Mouse (Mus musculus) layer of hippocampus, adult 18-20 months (tissue): ENCODE measurements around the gene Olfr495. TPM values are rescaled to one million over a fixed set of nuclear protein-coding genes. Genes with fewer than 3 reads are reported as not detected.

Experiments used
- DNase-seq, 2 experiments: peaks; one replicate each; pipeline ENCODE4 v3.0.0; 2022; ENCODE audit warnings: low spot score in 2 of 2
- long read RNA-seq: library from polyadenylated mRNA; stranded (forward); transcript quantifications from one replicate; pipeline ENCODE4 v2.0.0, GENCODE M21; 2021
- total RNA-seq, 2 experiments: library from RNA; stranded (reverse); gene quantifications; 2 replicates each; pipeline ENCODE4 v1.2.3; 2021

Gene Olfr495
- not detected for total RNA-seq
- long read RNA-seq: 0 reads

- DNase-seq: no peak
These were observed at the start of gene Olfr495 for GRCm38 (mm10) chr7:108392867-108393266. Olfr495 (plus strand) TSS chr7:108393167.

GRCm38 (mm10) chr7:108346879-108347278, 46.1 kb upstream of the Olfr495 start, which contains the start of gene Olfr493:
Olfr493 (minus strand) TSS chr7:108346979.
- DNase-seq: no peak

GRCm38 (mm10) chr7:108365035-108365434, 27.9 kb upstream of the Olfr495 start, which contains the start of gene Olfr494:
Olfr494 (plus strand) TSS chr7:108365335.
- DNase-seq: no peak

GRCm38 (mm10) chr7:108420121-108420520, 27.2 kb downstream of the Olfr495 start, which contains the start of gene Olfr497:
Olfr497 (plus strand) TSS chr7:108420421.
- DNase-seq: no peak

Other genes with a start within 250 kb of the Olfr495 start
- gene Olfr485, start 233.3 kb upstream of the Olfr495 start, total RNA-seq: not detected
- not detected for gene Olfr486, start 220.4 kb upstream of the Olfr495 start, total RNA-seq
- gene Olfr487, start 178.5 kb upstream of the Olfr495 start, total RNA-seq: not detected
- not detected for gene Olfr488, start 134.8 kb upstream of the Olfr495 start, total RNA-seq
- gene Olfr490, start 104.2 kb upstream of the Olfr495 start, total RNA-seq: not detected
- not detected for gene Olfr491, start 79.7 kb upstream of the Olfr495 start, total RNA-seq
- not detected for gene Olfr492, start 69.5 kb upstream of the Olfr495 start, total RNA-seq
- gene Olfr493, start 46.2 kb upstream of the Olfr495 start, total RNA-seq: not detected
- gene Olfr494, start 27.8 kb upstream of the Olfr495 start, total RNA-seq: not detected
- gene Olfr497, start 27.3 kb downstream of the Olfr495 start, total RNA-seq: not detected
- not detected for gene Olfr498, start 72.2 kb downstream of the Olfr495 start, total RNA-seq
- not detected for gene Olfr502, start 131.9 kb downstream of the Olfr495 start, total RNA-seq
- not detected for gene Olfr503, start 151.4 kb downstream of the Olfr495 start, total RNA-seq
- gene Olfr504, start 172.6 kb downstream of the Olfr495 start, total RNA-seq: not detected
- not detected for gene Olfr506, start 217.6 kb downstream of the Olfr495 start, total RNA-seq
- not detected for gene Olfr507, start 228.6 kb downstream of the Olfr495 start, total RNA-seq
- not detected for gene Olfr508, start 236.8 kb downstream of the Olfr495 start, total RNA-seq